Mouse (Mus musculus): ENCODE results near the gene Wdr89. TPM values are rescaled to one million over a fixed set of nuclear protein-coding genes. Genes with fewer than 3 reads are reported as not detected.
"Not testable (repeated sequence)": the region's sequence is repeated elsewhere in the genome, so short reads cannot be mapped to it uniquely, and the experiment has no call there.

Gene Wdr89
- 1 to 10 TPM in 9 of 26 experiments, under 1 TPM in 10, not detected in 7; 0.16 to 3.7 (median 0.99) TPM for total RNA-seq (2018; cell fraction: chromatin; rRNA removed)
- total RNA-seq (2018; cell fraction: cytosol; rRNA removed) = 1 to 10 TPM; 1.2 to 3.5 (median 2.4) TPM
- total RNA-seq (2018; cell fraction: nucleus; rRNA removed) = 1 to 10 TPM in 13 of 26 experiments, under 1 TPM in 13; 0.23 to 4.1 (median 0.99) TPM
- polyA plus RNA-seq (2018) = 2.0 to 5.8 TPM (median 3.1 TPM) in 3 replicates

- Histone ChIP-seq H3K79me2 (ENCODE audit: inconsistent target) (peaks cover 12% of the 10 kb centered on the region), H3K4me3 (ENCODE audit: inconsistent target) (peak within 1 kb of the TSS; percentile 80), H3K27ac (peak within 1 kb of the TSS; percentile 88), H3K36me3 (ENCODE audit: inconsistent target) (no peaks in the 10 kb centered on the region)
- under 1% methylated on average over 55 of the region's 55 CpGs for WGBS (ENCODE audit: missing documents)
These were observed at the start of gene Wdr89 for GRCm38 (mm10) chr12:75669258-75670106. Gene Wdr89 (minus strand): TSS chr12:75669537.

- H3K27ac ChIP-seq = no peak overlapping the region
- WGBS (ENCODE audit: missing documents) = 83% methylated on average over 9 of the region's 9 CpGs
- H3K36me3 ChIP-seq (ENCODE audit: inconsistent target) = peaks cover 6% of the 10 kb centered on the region; the same call in 1 of the 2 replicates
- no peak overlapping the region for H3K4me3 ChIP-seq (ENCODE audit: inconsistent target)
- H3K79me2 ChIP-seq (ENCODE audit: inconsistent target) = no peaks in the 10 kb centered on the region
These were observed 44.3 kb upstream of the Wdr89 start for GRCm38 (mm10) chr12:75713596-75713995.

- H3K36me3 ChIP-seq (ENCODE audit: inconsistent target); H3K27ac ChIP-seq; H3K79me2 ChIP-seq (ENCODE audit: inconsistent target); H3K4me3 ChIP-seq (ENCODE audit: inconsistent target): not testable (repeated sequence)
- WGBS (ENCODE audit: missing documents) = 59% methylated on average over 5 of the region's 7 CpGs
These were observed 43.6 kb upstream of the Wdr89 start for GRCm38 (mm10) chr12:75712905-75713304.

DNA sequence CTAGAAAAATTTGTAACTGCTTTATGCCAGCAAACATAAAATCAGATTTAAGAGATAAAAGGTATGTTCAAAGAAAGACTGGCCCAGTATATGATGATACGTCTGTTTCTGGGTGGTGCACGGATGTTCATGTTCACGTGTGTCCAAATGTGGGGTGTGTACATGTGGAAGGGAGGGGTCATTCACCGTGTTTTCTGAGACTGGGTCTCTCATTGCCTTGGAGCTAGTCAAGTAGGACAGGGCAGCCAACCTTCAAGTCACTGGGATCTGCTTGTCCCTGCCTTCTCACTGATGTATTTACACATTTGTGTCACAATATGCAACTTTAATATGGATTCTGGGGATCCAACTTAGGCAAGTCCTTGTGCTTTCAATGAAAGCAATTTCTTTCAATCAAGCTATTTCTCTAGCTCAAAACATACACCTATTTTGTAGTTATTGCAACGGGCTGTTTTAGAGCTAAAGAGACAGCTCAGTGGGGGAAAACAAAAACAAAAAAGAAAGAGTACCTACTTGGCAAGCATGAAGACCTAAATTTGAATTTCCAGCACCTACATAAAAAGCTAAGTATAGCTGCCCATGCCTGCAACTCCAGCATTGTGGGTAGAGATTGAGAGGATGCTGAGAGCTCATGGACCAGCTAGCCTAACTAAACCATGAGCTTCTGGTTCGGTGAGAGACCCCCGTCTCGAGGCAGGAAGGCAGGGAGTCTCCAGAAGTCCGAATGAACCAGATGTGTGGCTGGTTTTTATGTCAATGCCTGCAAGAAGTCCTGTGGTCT, 41.4 kb upstream of the Wdr89 start:
- Histone ChIP-seq H3K79me2 (ENCODE audit: inconsistent target) (no peaks in the 10 kb centered on the region), H3K27ac (no peak overlapping the region), H3K4me3 (ENCODE audit: inconsistent target) (no peak overlapping the region), H3K36me3 (ENCODE audit: inconsistent target) (no peaks in the 10 kb centered on the region; the same call in 1 of the 2 replicates)
- WGBS (ENCODE audit: missing documents) = 93% methylated on average over 9 of the region's 9 CpGs

GRCm38 (mm10) chr12:75709506-75709905, 40.2 kb upstream of the Wdr89 start:
- WGBS (ENCODE audit: missing documents) = 95% methylated on average over 2 of the region's 2 CpGs
- Histone ChIP-seq H3K79me2 (ENCODE audit: inconsistent target) (no peaks in the 10 kb centered on the region), H3K27ac (no peak overlapping the region), H3K4me3 (ENCODE audit: inconsistent target) (no peak overlapping the region), H3K36me3 (ENCODE audit: inconsistent target) (no peaks in the 10 kb centered on the region)

GRCm38 (mm10) chr12:75706670-75707069, 37.3 kb upstream of the Wdr89 start:
- WGBS (ENCODE audit: missing documents) = 94% methylated on average over 7 of the region's 7 CpGs
- Histone ChIP-seq H3K79me2 (ENCODE audit: inconsistent target) (no peaks in the 10 kb centered on the region), H3K36me3 (ENCODE audit: inconsistent target) (no peaks in the 10 kb centered on the region), H3K4me3 (ENCODE audit: inconsistent target) (no peak overlapping the region), H3K27ac (no peak overlapping the region)

GRCm38 (mm10) chr12:75702739-75703122, 33.4 kb upstream of the Wdr89 start:
- H3K27ac ChIP-seq = no peak overlapping the region
- H3K36me3 ChIP-seq (ENCODE audit: inconsistent target) = no peaks in the 10 kb centered on the region
- 97% methylated on average over 3 of the region's 3 CpGs for WGBS (ENCODE audit: missing documents)
- no peaks in the 10 kb centered on the region for H3K79me2 ChIP-seq (ENCODE audit: inconsistent target)
- H3K4me3 ChIP-seq (ENCODE audit: inconsistent target) = no peak overlapping the region

DNA sequence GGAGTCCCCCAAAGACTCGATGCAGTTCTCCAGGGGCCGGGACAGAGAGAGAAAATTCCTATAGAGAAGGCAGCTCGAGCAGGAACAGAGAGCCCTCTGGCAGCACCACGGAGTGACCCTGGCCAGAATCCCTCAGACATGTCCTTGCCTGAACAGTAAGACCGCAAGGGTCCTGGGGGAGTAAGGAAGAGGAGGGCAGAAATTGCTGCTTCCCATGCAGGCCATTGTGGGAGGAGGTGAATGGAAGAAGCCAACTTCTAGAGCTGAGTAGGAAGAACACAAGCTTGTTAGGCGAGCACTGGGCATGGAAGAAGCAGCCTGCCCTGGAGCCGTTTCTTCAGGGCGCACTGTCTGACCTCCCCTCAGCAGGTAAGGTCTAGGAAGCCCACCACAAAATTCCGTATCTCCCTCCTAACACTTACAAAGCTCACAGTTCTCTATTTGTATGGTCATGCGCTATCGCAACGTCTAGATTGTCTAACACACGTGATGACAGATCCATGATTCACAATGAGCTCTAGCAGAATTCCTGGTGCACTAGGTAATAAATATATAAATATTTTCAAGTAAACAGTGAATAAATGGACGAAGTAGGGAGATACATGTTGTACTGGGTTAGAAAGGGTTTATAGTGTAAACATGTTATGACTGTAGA, 32.9 kb upstream of the Wdr89 start:
- 83% methylated on average over 13 of the region's 14 CpGs for WGBS (ENCODE audit: missing documents)
- no peaks in the 10 kb centered on the region for H3K36me3 ChIP-seq (ENCODE audit: inconsistent target)
- H3K27ac ChIP-seq = no peak overlapping the region
- no peaks in the 10 kb centered on the region for H3K79me2 ChIP-seq (ENCODE audit: inconsistent target)
- H3K4me3 ChIP-seq (ENCODE audit: inconsistent target) = no peak overlapping the region

- 64% methylated on average over 21 of the region's 21 CpGs for WGBS (ENCODE audit: missing documents)
- no peaks in the 10 kb centered on the region for H3K36me3 ChIP-seq (ENCODE audit: inconsistent target)
- H3K27ac ChIP-seq = no peak overlapping the region
- no peaks in the 10 kb centered on the region for H3K79me2 ChIP-seq (ENCODE audit: inconsistent target)
- no peak overlapping the region for H3K4me3 ChIP-seq (ENCODE audit: inconsistent target)
These were observed 32.1 kb upstream of the Wdr89 start for GRCm38 (mm10) chr12:75701173-75702083.

- no peak overlapping the region for H3K4me3 ChIP-seq (ENCODE audit: inconsistent target)
- 87% methylated on average over 3 of the region's 3 CpGs for WGBS (ENCODE audit: missing documents)
- no peaks in the 10 kb centered on the region for H3K36me3 ChIP-seq (ENCODE audit: inconsistent target)
- no peak overlapping the region for H3K27ac ChIP-seq
- H3K79me2 ChIP-seq (ENCODE audit: inconsistent target) = no peaks in the 10 kb centered on the region
These were observed 29.4 kb upstream of the Wdr89 start for GRCm38 (mm10) chr12:75698692-75699091.

- not testable (repeated sequence) for H3K4me3 ChIP-seq (ENCODE audit: inconsistent target); H3K27ac ChIP-seq; H3K79me2 ChIP-seq (ENCODE audit: inconsistent target); H3K36me3 ChIP-seq (ENCODE audit: inconsistent target)
- WGBS (ENCODE audit: missing documents) = 88% methylated on average over 1 of the region's 1 CpGs
These were observed 26.5 kb upstream of the Wdr89 start for GRCm38 (mm10) chr12:75695845-75696244.

GRCm38 (mm10) chr12:75689003-75689402, 19.7 kb upstream of the Wdr89 start:
- Histone ChIP-seq H3K36me3 (ENCODE audit: inconsistent target) (no peaks in the 10 kb centered on the region), H3K27ac (peak overlapping the region; percentile 62), H3K79me2 (ENCODE audit: inconsistent target) (no peaks in the 10 kb centered on the region), H3K4me3 (ENCODE audit: inconsistent target) (no peak overlapping the region)
- WGBS (ENCODE audit: missing documents) = 51% methylated on average over 2 of the region's 2 CpGs

DNA sequence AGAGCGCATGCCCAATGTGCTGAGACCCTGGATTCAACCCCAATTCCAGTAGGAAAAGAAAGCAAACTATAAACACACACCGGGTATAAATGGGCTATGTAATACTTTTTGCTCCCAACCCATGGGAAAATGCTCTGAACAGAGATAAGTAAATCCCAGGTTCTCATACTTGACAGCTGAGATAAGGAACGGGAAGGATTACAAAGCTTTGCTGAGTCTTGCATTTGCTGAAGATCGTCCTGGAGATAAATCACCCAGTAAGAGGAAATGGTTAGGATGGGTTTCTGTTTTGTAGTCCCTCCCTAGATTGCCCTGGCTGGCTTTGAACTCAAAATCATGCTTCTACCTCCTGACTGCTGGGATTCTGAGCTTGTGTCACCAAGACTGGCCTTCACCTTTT, 18.0 kb upstream of the Wdr89 start:
- WGBS (ENCODE audit: missing documents) = 40% methylated on average over 3 of the region's 4 CpGs
- H3K36me3 ChIP-seq (ENCODE audit: inconsistent target) = no peaks in the 10 kb centered on the region
- no peak overlapping the region for H3K4me3 ChIP-seq (ENCODE audit: inconsistent target)
- peak overlapping the region; percentile 62 for H3K27ac ChIP-seq
- no peaks in the 10 kb centered on the region for H3K79me2 ChIP-seq (ENCODE audit: inconsistent target)
